Mouse (Mus musculus) small intestine, adult 2 months (tissue): ENCODE measurements around the gene Cadm3.

Experiments
- CTCF ChIP-seq: fragments of 200-500 bp; IDR thresholded peaks from 2 replicates; pipeline ENCODE4 v1.5.1; 2012; ENCODE audit warnings: low read depth, mild to moderate bottlenecking, control low read depth, inconsistent platforms, low read length, moderate library complexity, mixed read lengths; ENCODE audit not compliant: insufficient replicate concordance, insufficient read length; ENCODE audit errors: extremely low read depth
- POLR2A ChIP-seq: fragments of 200-500 bp; IDR thresholded peaks from 2 replicates; pipeline ENCODE4 v1.6.1; 2012; ENCODE audit warnings: low read depth, mild to moderate bottlenecking, control low read depth, inconsistent platforms, low read length, moderate library complexity

DNA sequence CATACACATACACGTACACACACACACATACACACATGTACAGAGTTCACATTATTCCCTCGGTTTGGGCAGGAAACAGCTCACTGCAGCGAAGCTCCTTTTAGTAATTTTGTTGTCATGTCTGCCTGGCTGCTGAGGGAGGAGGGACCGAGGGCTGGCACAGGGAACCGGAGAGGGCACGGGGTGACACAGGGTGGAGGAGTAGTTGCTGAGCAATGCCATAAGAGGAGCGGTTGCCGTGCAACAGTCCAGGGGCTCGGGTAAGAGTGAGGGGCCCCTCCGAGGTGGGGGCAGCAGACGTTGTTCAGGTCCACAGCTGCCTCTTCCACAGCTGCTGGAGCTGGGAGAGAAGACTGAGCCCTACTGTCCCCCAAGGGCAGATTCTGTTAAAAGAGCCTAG is 31.6 kb downstream of the Cadm3 start:
- TF ChIP-seq POLR2A (no peak), CTCF (no peak)
